Mouse (Mus musculus) intestine, postnatal 0 days (tissue): Measurements from ENCODE around the gene Muc1. TPM values are rescaled to one million over a fixed set of nuclear protein-coding genes. Genes with fewer than 3 reads are reported as not detected.
A peak's percentile ranks its signal among the peaks of the same experiment; 100 is the strongest.

ENCODE experiments used
- ATAC-seq: fragments of 200-750 bp; cut with Nextera tagmentation; 2 replicates; pipeline ENCODE4 v1.8.0; 2017; ENCODE audit warnings: mild to moderate bottlenecking, moderate TSS enrichment, moderate library complexity
- H3K27ac ChIP-seq: fragments of 300-500 bp; sonication (generic); 2 replicates; pipeline ENCODE4 v1.5.1; 2014; ENCODE audit warnings: mild to moderate bottlenecking, low read depth, low read length, moderate library complexity
- H3K27me3 ChIP-seq: fragments of 300-500 bp; sonication (generic); replicated peaks from 2 replicates; pipeline ENCODE4 v1.6.1; 2014; ENCODE audit warnings: low read length, mixed read lengths; ENCODE audit not compliant: control insufficient read depth, insufficient read depth
- H3K36me3 ChIP-seq: fragments of 300-500 bp; sonication (generic); 2 replicates; pipeline ENCODE4 v1.6.1; 2014; ENCODE audit warnings: mild to moderate bottlenecking, moderate library complexity; ENCODE audit not compliant: control insufficient read depth, insufficient read depth
- H3K4me1 ChIP-seq: fragments of 300-500 bp; sonication (generic); replicated peaks from 2 replicates; pipeline ENCODE4 v1.6.1; 2014; ENCODE audit warnings: antibody characterized with exemption, low read length, mixed read lengths; ENCODE audit not compliant: control insufficient read depth, insufficient read depth
- H3K4me2 ChIP-seq: fragments of 300-500 bp; sonication (generic); replicated peaks from 2 replicates; pipeline ENCODE4 v1.6.1; 2014; ENCODE audit warnings: low read depth, mild to moderate bottlenecking, moderate library complexity
- H3K4me3 ChIP-seq: fragments of 300-500 bp; sonication (generic); 2 replicates; pipeline ENCODE4 v1.5.1; 2014; ENCODE audit warnings: low read depth, low read length
- H3K9ac ChIP-seq: fragments of 300-500 bp; sonication (generic); 2 replicates; pipeline ENCODE4 v1.6.1; 2014; ENCODE audit warnings: mild to moderate bottlenecking, low read depth, low read length
- H3K9me3 ChIP-seq: fragments of 300-500 bp; sonication (generic); 2 replicates; pipeline ENCODE4 v1.6.1; 2016; ENCODE audit warnings: mixed run types; ENCODE audit not compliant: control insufficient read depth
- CTCF ChIP-seq: sonication (generic); IDR thresholded peaks from 2 replicates; pipeline ENCODE4 v1.5.1; 2016; ENCODE audit warnings: low read depth, mild to moderate bottlenecking, control low read depth, antibody characterized with exemption, moderate library complexity
- WGBS: fragments of 180-500 bp; shearing (Covaris S2); extraction: QIAGEN DNeasy Blood & Tissue Kit; methylation state at CpG from one replicate; pipeline ENCODE4 v1.1.7; 2014; 5-methylcytosine and 5-hydroxymethylcytosine counted together
- polyA plus RNA-seq: library from polyadenylated mRNA; unstranded; fragments of >200 nt; fragmentation: Nextera tagmentation; extraction: Ambion mirVana; gene quantifications from 2 replicates; pipeline ENCODE4 v1.2.1, GENCODE M21; 2015

The Muc1 gene
- polyA plus RNA-seq, 1 experiment from 2014 or later = 3.5 TPM

GRCm38 (mm10) chr3:89187690-89188477, 41.0 kb upstream of the Muc1 start:
- ATAC-seq = no peak
- Histone ChIP-seq H3K4me2 (no peak overlapping the region), H3K4me3 (no peak overlapping the region), H3K27ac (no peak overlapping the region), H3K36me3 (no peaks in the 10 kb centered on the region), H3K9me3 (no peaks in the 10 kb centered on the region), H3K27me3 (no peaks in the 10 kb centered on the region), H3K4me1 (no peaks in the 10 kb centered on the region), H3K9ac (no peak overlapping the region)
- TF ChIP-seq CTCF = no peak
- WGBS = 89% methylated on average over 18 of the region's 18 CpGs

DNA sequence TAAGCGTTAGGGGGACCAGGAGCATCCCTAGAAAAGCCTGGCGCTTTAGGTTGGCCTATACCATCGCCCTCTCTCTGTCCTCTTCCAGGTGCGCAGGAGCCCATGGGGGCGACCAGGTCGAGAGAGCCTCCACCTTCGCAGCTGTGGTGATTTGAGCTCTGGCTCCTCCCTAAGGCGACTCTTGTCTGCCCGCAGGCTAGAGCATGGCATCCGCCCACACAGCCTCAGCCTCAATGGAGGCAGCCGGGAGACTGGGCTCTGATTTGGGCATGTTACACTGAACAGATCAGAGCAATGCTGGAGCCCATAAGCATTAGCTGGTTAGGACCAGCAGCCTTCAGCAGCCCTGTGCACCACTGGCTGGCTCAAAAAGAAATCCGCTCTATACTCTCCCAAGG, 40.4 kb upstream of the Muc1 start:
- Histone ChIP-seq H3K4me1 (no peaks in the 10 kb centered on the region), H3K36me3 (no peaks in the 10 kb centered on the region), H3K9ac (no peak overlapping the region), H3K4me2 (no peak overlapping the region), H3K9me3 (no peaks in the 10 kb centered on the region), H3K4me3 (no peak overlapping the region), H3K27ac (no peak overlapping the region), H3K27me3 (no peaks in the 10 kb centered on the region)
- 85% methylated on average over 12 of the region's 12 CpGs for WGBS
- no peak for ATAC-seq
- TF ChIP-seq CTCF = no peak

GRCm38 (mm10) chr3:89190436-89190835, 38.4 kb upstream of the Muc1 start:
- no peaks in the 10 kb centered on the region for H3K36me3 ChIP-seq
- no peak overlapping the region for H3K9ac ChIP-seq
- H3K27ac ChIP-seq = no peak overlapping the region

GRCm38 (mm10) chr3:89193351-89193750, 35.5 kb upstream of the Muc1 start:
- H3K36me3 ChIP-seq = no peaks in the 10 kb centered on the region
- TF ChIP-seq CTCF = peak; percentile 41; the same call in 1 of the 2 replicates
- no peak overlapping the region for H3K9ac ChIP-seq
- H3K27ac ChIP-seq = no peak overlapping the region
- ATAC-seq = no peak
- H3K27me3 ChIP-seq = no peaks in the 10 kb centered on the region
- H3K4me3 ChIP-seq = no peak overlapping the region
- H3K9me3 ChIP-seq = no peaks in the 10 kb centered on the region
- 68% methylated on average over 1 of the region's 1 CpGs for WGBS
- no peaks in the 10 kb centered on the region; the same call in 1 of the 2 replicates for H3K4me1 ChIP-seq
- H3K4me2 ChIP-seq = no peak overlapping the region

More at GRCm38 (mm10) chr3:89190436-89190835, 38.4 kb upstream of the Muc1 start:
- H3K4me1 ChIP-seq = no peaks in the 10 kb centered on the region
- H3K27me3 ChIP-seq = no peaks in the 10 kb centered on the region
- WGBS = 81% methylated on average over 8 of the region's 8 CpGs
- no peak overlapping the region for H3K4me2 ChIP-seq
- no peak for ATAC-seq
- TF ChIP-seq CTCF = no peak
- no peaks in the 10 kb centered on the region for H3K9me3 ChIP-seq
- no peak overlapping the region for H3K4me3 ChIP-seq

DNA sequence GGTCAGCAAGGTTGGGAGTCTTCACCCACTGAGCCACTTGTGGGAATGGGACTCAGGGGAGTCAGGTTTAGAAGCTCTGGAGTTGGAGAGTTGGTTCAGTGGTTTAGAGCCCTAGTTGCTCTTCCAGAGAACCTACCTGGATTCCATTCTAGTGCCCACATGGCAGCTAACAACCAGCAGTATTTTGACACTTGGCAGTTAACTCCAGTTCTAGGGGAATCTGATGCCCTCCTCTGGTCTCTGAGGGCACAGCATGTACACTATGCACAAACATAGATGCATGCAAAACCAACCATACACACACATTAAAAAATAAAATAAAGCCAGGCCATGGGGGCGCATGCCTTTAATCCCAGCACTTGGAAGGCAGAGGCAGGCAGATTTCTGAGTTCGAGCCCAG, 35.0 kb upstream of the Muc1 start:
- Histone ChIP-seq H3K4me1 (no peaks in the 10 kb centered on the region; the same call in 1 of the 2 replicates), H3K27ac (no peak overlapping the region), H3K9me3 (no peaks in the 10 kb centered on the region), H3K4me3 (no peak overlapping the region), H3K4me2 (no peak overlapping the region), H3K9ac (no peak overlapping the region), H3K36me3 (no peaks in the 10 kb centered on the region), H3K27me3 (no peaks in the 10 kb centered on the region)
- ATAC-seq = no peak
- peak; percentile 69 for TF ChIP-seq CTCF
- 96% methylated on average over 2 of the region's 2 CpGs for WGBS

- peak overlapping the region; percentile 70 for H3K27ac ChIP-seq
- 7% methylated on average over 33 of the region's 33 CpGs for WGBS
- peak overlapping the region; percentile 64 for H3K4me2 ChIP-seq
- TF ChIP-seq CTCF = peak; percentile 77
- H3K9me3 ChIP-seq = no peaks in the 10 kb centered on the region
- peak overlapping the region; percentile 50 for H3K9ac ChIP-seq
- H3K4me3 ChIP-seq = peak overlapping the region; percentile 43
- no peaks in the 10 kb centered on the region; the same call in 1 of the 2 replicates for H3K4me1 ChIP-seq
- H3K27me3 ChIP-seq = no peaks in the 10 kb centered on the region
- ATAC-seq = peak; percentile 90
- H3K36me3 ChIP-seq = no peaks in the 10 kb centered on the region
Observed at GRCm38 (mm10) chr3:89195979-89196877, 32.6 kb upstream of the Muc1 start.
